Mouse (Mus musculus) thymus, postnatal 36 days (tissue): ENCODE measurements around the gene Snu13.

Source experiments
- DNase-seq, 2 experiments: peaks; one replicate each; pipeline ENCODE4 v3.0.0; 2022; ENCODE audit warnings: mixed read lengths in 2 of 2

Gene Snu13

GRCm38 (mm10) chr15:82047080-82047883 lies at the start of gene Snu13:
Snu13 (minus strand) TSS chr15:82047598.
- peak; percentile 91 to 92 for DNase-seq

GRCm38 (mm10) chr15:82091061-82091460 lies 43.7 kb upstream of the Snu13 start:
- no peak for DNase-seq

GRCm38 (mm10) chr15:82087266-82087665 lies 39.9 kb upstream of the Snu13 start:
- DNase-seq: no peak

- DNase-seq: no peak
Measured at GRCm38 (mm10) chr15:82086131-82086530, 38.7 kb upstream of the Snu13 start.

- no peak for DNase-seq
Measured at GRCm38 (mm10) chr15:82085606-82086005, 38.2 kb upstream of the Snu13 start.

GRCm38 (mm10) chr15:82081161-82081560 lies 33.8 kb upstream of the Snu13 start:
- peak; percentile 61 to 65 for DNase-seq

- DNase-seq: no peak
Measured at GRCm38 (mm10) chr15:82079883-82080282, 32.5 kb upstream of the Snu13 start.

GRCm38 (mm10) chr15:82073490-82073889 lies 26.1 kb upstream of the Snu13 start:
- no peak for DNase-seq

GRCm38 (mm10) chr15:82071816-82072469 lies 24.5 kb upstream of the Snu13 start:
- DNase-seq: no peak

GRCm38 (mm10) chr15:82069898-82070297 lies 22.5 kb upstream of the Snu13 start, which contains the start of gene Mei1:
Mei1 (plus strand) TSS chr15:82069996.
- DNase-seq: no peak

GRCm38 (mm10) chr15:82065511-82065910 lies 18.1 kb upstream of the Snu13 start:
- peak; percentile 30 to 41 for DNase-seq

GRCm38 (mm10) chr15:82063909-82064308 lies 16.5 kb upstream of the Snu13 start:
- no peak for DNase-seq

GRCm38 (mm10) chr15:82058719-82059201 lies 11.4 kb upstream of the Snu13 start, which contains the start of gene 4930407I10Rik:
4930407I10Rik (plus strand) TSS chr15:82059151.
- DNase-seq: no peak

GRCm38 (mm10) chr15:82052544-82052943 lies 5.1 kb upstream of the Snu13 start:
- DNase-seq: no peak

GRCm38 (mm10) chr15:82046246-82046891 lies 1.0 kb downstream of the Snu13 start:
- no peak for DNase-seq

GRCm38 (mm10) chr15:82044166-82044784 lies 3.1 kb downstream of the Snu13 start:
- no peak for DNase-seq

GRCm38 (mm10) chr15:82040650-82041049 lies 6.7 kb downstream of the Snu13 start:
- peak in 1 of 2 experiments; percentile 68 for DNase-seq

- no peak for DNase-seq
Measured at GRCm38 (mm10) chr15:82035904-82036689, 11.3 kb downstream of the Snu13 start.

- no peak for DNase-seq
Measured at GRCm38 (mm10) chr15:82033762-82034161, 13.6 kb downstream of the Snu13 start, which contains the start of gene Desi1. Desi1 (minus strand) TSS chr15:82033862.

GRCm38 (mm10) chr15:82032386-82032785 lies 15.0 kb downstream of the Snu13 start:
- no peak for DNase-seq

GRCm38 (mm10) chr15:82027726-82028125 lies 19.7 kb downstream of the Snu13 start:
- peak; percentile 66 to 84 for DNase-seq

- peak in 1 of 2 experiments; percentile 65 for DNase-seq
Measured at GRCm38 (mm10) chr15:82027276-82027675, 20.1 kb downstream of the Snu13 start.
